Mouse (Mus musculus): ENCODE measurements at regions not wholly inside any gene's neighbourhood (a gene's known extent, or its start where the extent isn't known, plus 50 kb on each side); places are given as distances from the start of the nearest gene placed in this dataset.

- no peak for DNase-seq (ENCODE audit: low spot score in 2 of 2)
Measured at GRCm38 (mm10) chr9:87346278-87346882, 91.0 kb upstream of the Cep162 start.

DNA sequence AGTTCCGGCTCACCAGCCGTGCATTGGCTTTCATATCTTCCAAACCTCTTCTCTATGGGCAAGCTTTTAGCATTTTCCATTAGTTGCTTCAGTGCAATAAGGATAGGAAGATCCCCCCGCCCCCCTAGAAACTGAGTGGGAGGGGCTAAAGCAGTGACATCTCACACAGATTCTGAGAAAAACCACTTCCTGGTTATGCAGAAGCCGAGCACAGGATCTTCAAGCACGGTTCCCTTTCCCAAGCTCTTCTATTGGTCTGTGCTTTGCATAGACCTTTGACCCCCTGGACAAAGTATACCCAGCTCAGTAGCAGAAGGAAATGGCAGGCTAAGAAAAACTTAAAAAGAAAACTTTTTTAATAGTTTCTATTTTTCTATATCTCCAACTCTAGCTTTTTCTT is 86.1 kb upstream of the Cep162 start:
- no peak for DNase-seq (ENCODE audit: low spot score in 2 of 2)

- DNase-seq (ENCODE audit: low spot score in 2 of 2): no peak
Measured at GRCm38 (mm10) chr9:87326374-87327295, 71.3 kb upstream of the Cep162 start.

- no peak for DNase-seq (ENCODE audit: low spot score in 2 of 2)
Measured at GRCm38 (mm10) chr9:87323690-87324089, 68.4 kb upstream of the Cep162 start.

- DNase-seq (ENCODE audit: low spot score in 2 of 2): no peak
Measured at GRCm38 (mm10) chr9:87320758-87321157, 65.4 kb upstream of the Cep162 start.

DNA sequence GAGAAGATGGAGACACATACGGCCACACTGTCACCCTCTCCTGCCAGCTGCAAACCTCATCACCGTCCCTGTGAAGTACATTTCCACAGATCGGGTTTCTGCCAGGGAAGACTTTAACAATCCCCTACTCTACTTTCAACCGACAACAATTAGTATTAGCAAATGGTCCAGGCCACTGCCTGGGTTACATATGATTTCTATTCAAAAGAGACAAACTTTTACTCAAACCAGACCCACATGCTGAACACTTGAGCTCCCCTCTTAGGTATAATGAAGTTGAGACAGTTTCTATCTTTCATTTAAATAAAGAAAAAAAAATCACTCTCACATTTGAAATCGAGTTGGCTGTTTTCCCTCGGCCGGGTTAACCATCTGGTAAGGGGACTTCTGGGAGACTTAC is 63.4 kb upstream of the Cep162 start:
- DNase-seq (ENCODE audit: low spot score in 2 of 2): no peak

DNA sequence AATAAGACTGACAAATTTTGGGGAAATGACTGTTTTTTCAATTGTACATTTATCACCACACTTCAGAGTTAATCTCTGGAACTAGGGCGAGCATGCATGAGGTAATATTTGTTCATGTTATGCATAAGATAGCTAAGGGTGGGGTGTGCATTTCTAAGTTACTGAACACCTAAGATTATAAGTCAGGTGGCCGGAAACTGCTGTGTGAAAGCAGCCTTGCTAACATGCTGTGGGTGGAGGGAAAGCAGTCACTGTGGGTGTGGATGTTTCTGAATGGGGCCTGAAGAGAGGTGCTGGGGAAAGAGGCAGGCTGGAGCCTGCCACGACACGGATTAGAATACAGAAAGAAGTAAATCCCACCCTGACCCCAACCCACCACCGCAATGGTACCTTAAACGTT is 54.8 kb upstream of the Cep162 start:
- DNase-seq (ENCODE audit: low spot score in 2 of 2): no peak
